Mouse (Mus musculus) hindbrain, embryonic 13.5 days (tissue): ENCODE data around the gene Tnfrsf13b. TPM values are rescaled to one million over a fixed set of nuclear protein-coding genes. Genes with fewer than 3 reads are reported as not detected.
"Not testable (repeated sequence)": the region's sequence is repeated elsewhere in the genome, so short reads cannot be mapped to it uniquely, and the experiment has no call there.

Experiments used
- ATAC-seq: fragments of 200-750 bp; cut with Nextera tagmentation; 2 replicates; pipeline ENCODE4 v1.8.0; 2017; ENCODE audit warnings: moderate TSS enrichment; ENCODE audit not compliant: low FRiP score
- H3K27ac ChIP-seq: fragments of 300-500 bp; sonication (generic); 2 replicates; pipeline ENCODE4 v1.5.1; 2015; ENCODE audit warnings: inconsistent platforms, mild to moderate bottlenecking, moderate library complexity
- H3K27me3 ChIP-seq: fragments of 300-500 bp; sonication (generic); 2 replicates; pipeline ENCODE4 v1.6.1; 2015; ENCODE audit warnings: mild to moderate bottlenecking, inconsistent platforms
- H3K36me3 ChIP-seq: fragments of 300-500 bp; sonication (generic); 2 replicates; pipeline ENCODE4 v1.6.1; 2015; ENCODE audit warnings: mild to moderate bottlenecking, inconsistent platforms
- H3K4me1 ChIP-seq: fragments of 300-500 bp; sonication (generic); replicated peaks from 2 replicates; pipeline ENCODE4 v1.6.1; 2015; ENCODE audit warnings: inconsistent platforms
- H3K4me2 ChIP-seq: fragments of 300-500 bp; sonication (generic); 2 replicates; pipeline ENCODE4 v1.6.1; 2015; ENCODE audit warnings: inconsistent platforms, mild to moderate bottlenecking, moderate library complexity
- H3K4me3 ChIP-seq: fragments of 300-500 bp; sonication (generic); 2 replicates; pipeline ENCODE4 v1.5.1; 2015; ENCODE audit warnings: mild to moderate bottlenecking, inconsistent platforms
- H3K9ac ChIP-seq: fragments of 300-500 bp; sonication (generic); 2 replicates; pipeline ENCODE4 v1.6.1; 2015; ENCODE audit warnings: mild to moderate bottlenecking, inconsistent platforms
- H3K9me3 ChIP-seq: fragments of 300-500 bp; sonication (generic); 2 replicates; pipeline ENCODE4 v1.6.1; 2016; ENCODE audit warnings: inconsistent platforms
- WGBS: fragments of 180-500 bp; shearing (Covaris S2); methylation state at CpG from one replicate; pipeline ENCODE4 v1.1.7; 2015; 5-methylcytosine and 5-hydroxymethylcytosine counted together
- polyA plus RNA-seq: library from polyadenylated mRNA; unstranded; fragments of >200 nt; fragmentation: Nextera tagmentation; extraction: Ambion mirVana; gene quantifications from 2 replicates; pipeline ENCODE4 v1.2.1, GENCODE M21; 2015

The Tnfrsf13b gene
- polyA plus RNA-seq, 1 experiment from 2014 or later, result 1.1 TPM

DNA sequence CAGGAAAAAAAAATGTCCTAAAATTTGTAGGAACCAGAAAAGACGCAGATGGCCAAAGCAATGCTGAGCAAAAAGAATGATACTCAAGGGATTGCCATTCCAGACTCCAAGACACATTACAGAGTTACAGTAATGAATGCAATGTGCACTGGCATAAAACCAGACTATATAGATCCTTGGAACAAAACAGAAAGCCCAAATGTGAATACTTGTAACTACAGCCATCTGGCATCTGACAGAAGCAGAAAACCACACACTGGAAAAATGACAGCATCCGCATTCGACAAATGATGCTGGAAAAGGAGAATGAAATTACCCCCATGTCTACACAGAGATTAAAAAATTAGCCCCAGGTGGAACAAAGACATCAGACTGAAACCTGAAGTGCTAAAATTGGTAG, 53.8 kb downstream of the Tnfrsf13b start:
- Histone ChIP-seq H3K36me3 (no peaks in the 10 kb centered on the region), H3K4me2 (no peak overlapping the region), H3K4me1 (peaks cover 6% of the 10 kb centered on the region), H3K27ac (peak overlapping the region; percentile 66), H3K27me3 (no peaks in the 10 kb centered on the region), H3K4me3 (no peak overlapping the region), H3K9ac (no peak overlapping the region), H3K9me3 (no peaks in the 10 kb centered on the region)
- 76% methylated on average over 3 of the region's 3 CpGs for WGBS
- ATAC-seq, result no peak

DNA sequence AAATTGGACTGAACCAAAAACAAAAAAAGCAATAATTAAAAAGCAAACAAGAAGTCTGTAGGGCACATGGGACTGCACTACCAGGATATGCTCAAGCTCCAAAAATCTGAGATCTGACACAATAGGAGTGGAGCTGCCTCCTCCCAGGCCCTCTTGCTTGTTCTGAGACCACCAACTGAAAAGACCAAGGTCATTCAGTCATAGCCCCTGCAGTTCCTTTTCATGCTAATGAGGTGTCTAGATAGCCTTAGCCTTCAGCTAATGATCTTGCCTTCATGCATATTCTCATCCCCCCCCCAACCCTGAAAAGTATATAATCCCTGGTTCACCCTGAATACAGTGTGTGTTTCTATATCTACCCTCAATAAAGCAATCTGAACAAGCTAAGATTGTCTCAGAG, 55.1 kb downstream of the Tnfrsf13b start:
- H3K4me3 ChIP-seq, result no peak overlapping the region
- H3K27me3 ChIP-seq, result no peaks in the 10 kb centered on the region
- H3K36me3 ChIP-seq, result no peaks in the 10 kb centered on the region
- no peaks in the 10 kb centered on the region for H3K9me3 ChIP-seq
- no peaks in the 10 kb centered on the region for H3K4me1 ChIP-seq
- H3K4me2 ChIP-seq, result no peak overlapping the region
- no peak overlapping the region for H3K9ac ChIP-seq
- H3K27ac ChIP-seq, result no peak overlapping the region
- ATAC-seq, result no peak

DNA sequence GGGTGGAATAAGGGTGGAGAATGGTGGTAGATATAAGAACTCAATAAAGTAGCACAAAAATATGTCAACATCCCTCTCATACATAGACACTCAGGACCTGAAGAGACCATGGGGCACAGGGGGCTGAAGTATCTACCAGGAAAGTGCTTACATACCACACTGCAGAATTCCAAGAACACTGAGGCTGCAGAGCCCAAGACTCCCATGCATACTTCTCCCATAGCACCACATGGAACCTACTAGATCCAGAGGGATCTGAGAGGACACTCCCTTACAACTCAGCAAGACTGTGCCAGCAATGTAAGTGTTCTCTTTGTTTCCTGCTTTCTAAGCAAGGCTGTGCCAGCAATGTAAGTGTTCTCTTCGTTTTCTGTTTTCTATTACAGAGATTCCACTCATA, 57.3 kb downstream of the Tnfrsf13b start:
- Histone ChIP-seq H3K36me3 (no peaks in the 10 kb centered on the region), H3K27me3 (no peaks in the 10 kb centered on the region), H3K4me3 (no peak overlapping the region), H3K4me2 (no peak overlapping the region), H3K4me1 (no peaks in the 10 kb centered on the region), H3K9me3 (no peaks in the 10 kb centered on the region), H3K9ac (no peak overlapping the region), H3K27ac (no peak overlapping the region)
- WGBS, result 91% methylated on average over 1 of the region's 1 CpGs
- ATAC-seq, result no peak

DNA sequence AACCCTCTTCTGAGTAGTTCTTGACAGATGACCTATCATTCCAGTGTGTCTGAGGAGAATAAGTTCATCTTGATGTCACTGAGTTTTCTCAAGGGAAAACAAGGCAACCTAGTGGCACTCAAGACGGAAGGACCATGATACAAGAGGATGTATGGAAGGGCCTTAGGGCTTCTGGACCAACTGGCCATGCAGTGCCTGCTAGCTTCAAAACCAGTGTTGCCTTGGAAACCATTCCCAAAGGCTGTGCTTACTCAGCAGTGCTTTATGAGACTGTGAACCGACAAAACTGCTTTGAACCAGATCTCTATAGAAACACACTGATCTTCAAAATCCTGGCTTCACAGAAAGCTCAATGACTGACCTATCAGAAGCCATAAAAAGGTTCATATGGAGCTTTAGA, 64.2 kb downstream of the Tnfrsf13b start:
- Histone ChIP-seq H3K4me3 (no peak overlapping the region), H3K9me3 (no peaks in the 10 kb centered on the region), H3K27me3 (0 out of 2 replicates have a peak, but pooled peaks cover 6% of the 10 kb centered on the region), H3K9ac (no peak overlapping the region), H3K4me1 (no peaks in the 10 kb centered on the region), H3K36me3 (no peaks in the 10 kb centered on the region), H3K27ac (no peak overlapping the region), H3K4me2 (no peak overlapping the region)
- 53% methylated on average over 2 of the region's 2 CpGs for WGBS
- ATAC-seq, result no peak

DNA sequence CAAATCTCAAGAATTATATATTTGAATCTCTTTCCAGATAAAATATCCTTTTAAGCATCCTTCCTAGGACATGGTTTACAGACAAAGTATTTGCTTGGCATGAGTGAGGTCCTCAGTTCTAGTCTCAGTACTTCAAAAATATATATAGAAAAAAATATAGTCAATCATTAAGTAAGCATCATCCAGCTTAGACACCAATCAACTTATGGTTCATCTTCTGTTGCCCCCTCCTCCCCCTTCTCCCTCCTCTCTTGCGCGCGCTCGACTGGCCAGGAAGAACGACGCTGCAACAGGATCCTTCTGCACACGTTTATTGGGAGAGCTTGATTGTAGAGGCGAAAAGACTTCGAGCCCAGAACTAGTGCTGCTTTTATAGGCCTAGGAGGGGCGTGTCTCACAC, 65.6 kb downstream of the Tnfrsf13b start:
- not testable (repeated sequence) for ATAC-seq, H3K9ac ChIP-seq
- 94% methylated on average over 7 of the region's 10 CpGs for WGBS

DNA sequence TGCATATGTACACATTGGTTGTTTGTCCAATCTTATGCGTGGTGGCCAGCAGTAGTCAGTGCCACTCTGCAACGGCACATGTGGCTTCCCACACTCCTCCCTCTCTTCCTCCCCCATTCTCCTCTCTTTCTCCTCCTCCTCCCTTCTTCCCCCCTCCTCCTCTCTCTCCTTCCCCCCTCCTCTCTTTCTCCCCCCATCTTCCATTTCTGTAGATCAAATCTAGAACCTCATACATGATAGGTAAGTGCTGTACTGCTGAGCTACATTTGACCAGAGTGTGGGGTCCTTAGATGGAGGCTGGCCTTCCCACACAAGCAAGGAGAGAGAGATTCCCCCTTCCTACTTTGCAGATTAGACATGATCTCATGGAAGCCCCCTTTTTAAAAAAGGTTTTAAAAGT, 66.2 kb downstream of the Tnfrsf13b start:
- no peaks in the 10 kb centered on the region for H3K36me3 ChIP-seq

More for the DNA sequence above, 65.6 kb downstream of the Tnfrsf13b start:
- not testable (repeated sequence) for H3K36me3 ChIP-seq, H3K4me1 ChIP-seq, H3K4me3 ChIP-seq, H3K27ac ChIP-seq, H3K4me2 ChIP-seq, H3K9me3 ChIP-seq, H3K27me3 ChIP-seq

DNA sequence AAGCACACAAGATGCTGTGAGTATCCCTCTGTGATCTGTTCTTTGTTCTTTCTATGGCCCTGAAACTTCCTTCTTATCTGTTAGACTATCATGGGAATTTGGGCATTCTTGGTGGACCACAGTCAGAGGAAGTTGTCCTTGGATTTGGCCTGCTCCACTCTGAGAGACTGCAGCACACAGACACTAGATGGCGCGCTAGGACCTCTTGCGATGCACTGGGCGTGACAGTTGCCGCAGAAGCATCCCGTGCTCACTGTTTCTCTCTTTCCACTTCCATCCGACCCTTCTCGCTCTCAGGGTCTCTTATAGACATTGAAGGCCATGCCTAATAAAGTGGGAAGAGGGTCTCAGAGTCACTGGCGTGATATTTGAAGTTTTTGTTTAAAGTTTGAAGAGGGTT, 66.8 kb downstream of the Tnfrsf13b start:
- Histone ChIP-seq H3K4me1 (no peaks in the 10 kb centered on the region), H3K9me3 (no peaks in the 10 kb centered on the region), H3K4me2 (no peak overlapping the region), H3K27me3 (0 out of 2 replicates have a peak, but pooled peaks cover 6% of the 10 kb centered on the region), H3K27ac (no peak overlapping the region), H3K36me3 (no peaks in the 10 kb centered on the region), H3K9ac (no peak overlapping the region), H3K4me3 (no peak overlapping the region)
- ATAC-seq, result no peak
- 11% methylated on average over 9 of the region's 9 CpGs for WGBS

More for the DNA sequence above, 66.2 kb downstream of the Tnfrsf13b start:
- Histone ChIP-seq H3K4me3 (no peak overlapping the region), H3K4me2 (no peak overlapping the region), H3K27ac (no peak overlapping the region), H3K9me3 (no peaks in the 10 kb centered on the region), H3K27me3 (0 out of 2 replicates have a peak, but pooled peaks cover 6% of the 10 kb centered on the region), H3K9ac (no peak overlapping the region), H3K4me1 (no peaks in the 10 kb centered on the region)
- ATAC-seq, result no peak
- WGBS, result 100% methylated on average over 2 of the region's 2 CpGs

DNA sequence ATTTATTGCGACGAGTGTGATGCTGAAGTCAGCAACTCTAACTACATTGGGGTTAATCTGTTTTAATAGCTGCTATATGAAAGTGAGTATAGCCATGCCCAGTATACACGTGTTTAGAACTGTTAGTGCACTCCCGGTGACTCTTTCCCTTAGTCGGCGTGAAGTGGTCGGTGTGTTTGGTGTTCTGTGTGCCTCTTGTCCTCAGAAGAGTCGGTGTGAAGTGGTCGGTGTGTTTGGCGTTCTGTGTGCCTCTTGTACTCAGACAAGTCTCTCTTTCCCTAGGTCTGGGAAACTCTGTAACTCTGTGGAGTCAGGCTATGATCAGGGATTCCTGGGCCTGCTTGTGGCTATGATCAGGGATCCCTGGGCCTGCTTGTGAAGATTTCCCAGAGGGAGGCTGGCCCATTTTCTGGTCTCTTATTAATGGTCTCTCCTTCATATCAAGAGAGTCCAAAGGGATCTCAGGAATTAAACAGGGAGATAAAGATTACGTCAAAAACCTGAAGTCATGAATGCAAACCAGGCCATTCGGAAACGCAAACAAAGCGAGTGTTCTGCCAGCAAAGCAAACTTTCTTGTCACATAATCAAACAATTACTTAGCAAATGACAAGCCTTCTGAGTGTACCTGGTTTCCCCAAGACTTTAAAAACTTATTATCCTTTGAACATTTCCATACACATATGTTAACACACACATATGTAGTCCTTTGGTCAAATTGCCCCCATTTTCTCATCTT, 70.2 kb downstream of the Tnfrsf13b start:
- no peak overlapping the region for H3K4me3 ChIP-seq
- H3K27me3 ChIP-seq, result 0 out of 2 replicates have a peak, but pooled peaks cover 6% of the 10 kb centered on the region
- H3K27ac ChIP-seq, result no peak overlapping the region
- H3K9me3 ChIP-seq, result no peaks in the 10 kb centered on the region
- H3K4me1 ChIP-seq, result no peaks in the 10 kb centered on the region
- H3K36me3 ChIP-seq, result no peaks in the 10 kb centered on the region
- WGBS, result 87% methylated on average over 14 of the region's 14 CpGs
- no peak for ATAC-seq
- no peak overlapping the region for H3K9ac ChIP-seq
- H3K4me2 ChIP-seq, result no peak overlapping the region

DNA sequence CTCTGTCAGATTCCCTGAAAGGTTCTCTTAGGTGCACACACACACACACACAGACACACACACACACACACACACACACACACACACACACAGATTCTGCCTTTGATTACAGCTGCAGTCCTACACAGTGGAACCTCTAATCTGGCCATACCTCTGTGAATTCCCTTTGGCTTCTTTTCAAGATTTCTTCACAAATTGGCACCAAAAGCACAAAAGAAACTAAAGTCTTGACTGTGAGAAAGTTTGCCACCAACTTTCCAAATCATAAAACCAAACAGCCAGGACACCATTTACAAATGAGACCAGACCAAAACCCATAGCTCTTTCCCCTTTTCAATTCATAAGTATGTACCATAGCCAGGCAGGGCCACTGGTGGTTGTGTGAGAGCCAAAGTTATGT, 71.4 kb downstream of the Tnfrsf13b start:
- Histone ChIP-seq H3K9ac (no peak overlapping the region), H3K4me2 (no peak overlapping the region), H3K27me3 (0 out of 2 replicates have a peak, but pooled peaks cover 6% of the 10 kb centered on the region), H3K4me1 (0 out of 2 replicates have a peak, but pooled peaks cover 4% of the 10 kb centered on the region), H3K27ac (no peak overlapping the region), H3K9me3 (no peaks in the 10 kb centered on the region), H3K36me3 (no peaks in the 10 kb centered on the region), H3K4me3 (no peak overlapping the region)
- no peak for ATAC-seq

Other genes starting within 250 kb of the Tnfrsf13b start
- 54.9 and 55.3 TPM in 2 replicates for gene Tmem11, start 247.5 kb upstream of the Tnfrsf13b start, polyA plus RNA-seq
- gene Natd1, start 212.0 kb upstream of the Tnfrsf13b start, polyA plus RNA-seq, result 36.1 and 36.8 TPM in 2 replicates
- 30.0 and 30.4 TPM in 2 replicates for gene Map2k3, start 194.7 kb upstream of the Tnfrsf13b start, polyA plus RNA-seq
- gene Kcnj12, start 104.2 kb upstream of the Tnfrsf13b start, polyA plus RNA-seq, result 3.5 and 3.8 TPM in 2 replicates
- 355 and 383 TPM in 2 replicates for gene Usp22, start 48.3 kb downstream of the Tnfrsf13b start, polyA plus RNA-seq
- gene Aldh3a1, start 80.8 kb downstream of the Tnfrsf13b start, polyA plus RNA-seq, result not detected in 2 replicates
- gene Aldh3a2, start 140.7 kb downstream of the Tnfrsf13b start, polyA plus RNA-seq, result 26.9 and 27.0 TPM in 2 replicates
- gene Slc47a2, start 216.1 kb downstream of the Tnfrsf13b start, polyA plus RNA-seq, result 0.09 TPM in 1 of 2 replicates, not detected in the other